Mouse (Mus musculus): ENCODE data around the gene Aldh2. TPM values are rescaled to one million over a fixed set of nuclear protein-coding genes. Genes with fewer than 3 reads are reported as not detected.

Aldh2 gene
- total and polyA plus RNA-seq, 2 experiments from 2014 or later = 104 to 139 TPM

GRCm38 (mm10) chr5:121591417-121592063 is 2.1 kb downstream of the Aldh2 start:
- H3K27ac ChIP-seq (ENCODE audit: low read depth, low read length) = no peak overlapping the region
- DNase-seq (ENCODE audit: low spot score) = no peak
- WGBS = 67% methylated on average over 11 of the region's 11 CpGs
- ATAC-seq (ENCODE audit: low FRiP score) = no peak
- H3K4me2 ChIP-seq (ENCODE audit: low read depth, low read length, poor library complexity, severe bottlenecking) = peak overlapping the region; percentile 9; the same call in 1 of the 2 replicates
- H3K9me3 ChIP-seq (ENCODE audit: low read length) = no peaks in the 10 kb centered on the region
- no peaks in the 10 kb centered on the region for H3K27me3 ChIP-seq (ENCODE audit: insufficient read depth, low read length)
- no peak for TF ChIP-seq CTCF (IDR thresholded peaks at IDR 0.05)
- 0 out of 2 replicates have a peak, but pooled peaks cover 3% of the 10 kb centered on the region for H3K4me1 ChIP-seq (ENCODE audit: insufficient read depth, low read length)
- no peak overlapping the region for H3K9ac ChIP-seq (replicated peaks; ENCODE audit: low read length, poor library complexity, severe bottlenecking)
- H3K4me3 ChIP-seq (ENCODE audit: low read depth, low read length) = no peak overlapping the region
- no peaks in the 10 kb centered on the region for H3K36me3 ChIP-seq (ENCODE audit: insufficient read depth, low read length)

- no peak for DNase-seq (ENCODE audit: low spot score)
- Histone ChIP-seq H3K27ac (ENCODE audit: low read depth, low read length) (no peak overlapping the region), H3K36me3 (ENCODE audit: insufficient read depth, low read length) (no peaks in the 10 kb centered on the region), H3K9ac (replicated peaks; ENCODE audit: low read length, poor library complexity, severe bottlenecking) (no peak overlapping the region), H3K27me3 (ENCODE audit: insufficient read depth, low read length) (no peaks in the 10 kb centered on the region), H3K4me1 (ENCODE audit: insufficient read depth, low read length) (0 out of 2 replicates have a peak, but pooled peaks cover 3% of the 10 kb centered on the region), H3K4me3 (ENCODE audit: low read depth, low read length) (no peak overlapping the region), H3K4me2 (ENCODE audit: low read depth, low read length, poor library complexity, severe bottlenecking) (no peak overlapping the region), H3K9me3 (ENCODE audit: low read length) (no peaks in the 10 kb centered on the region)
- TF ChIP-seq CTCF (IDR thresholded peaks at IDR 0.05) = no peak
- ATAC-seq (ENCODE audit: low FRiP score) = no peak
- WGBS = 92% methylated on average over 6 of the region's 6 CpGs
These were observed 3.7 kb downstream of the Aldh2 start for GRCm38 (mm10) chr5:121589928-121590327.

GRCm38 (mm10) chr5:121586400-121587039 is 7.1 kb downstream of the Aldh2 start:
- H3K27me3 ChIP-seq (ENCODE audit: insufficient read depth, low read length) = no peaks in the 10 kb centered on the region
- ATAC-seq (ENCODE audit: low FRiP score) (no peak), DNase-seq (ENCODE audit: low spot score) (no peak)
- no peak overlapping the region for H3K9ac ChIP-seq (replicated peaks; ENCODE audit: low read length, poor library complexity, severe bottlenecking)
- H3K4me3 ChIP-seq (ENCODE audit: low read depth, low read length) = no peak overlapping the region
- WGBS = 77% methylated on average over 6 of the region's 6 CpGs
- no peaks in the 10 kb centered on the region for H3K36me3 ChIP-seq (ENCODE audit: insufficient read depth, low read length)
- TF ChIP-seq CTCF (IDR thresholded peaks at IDR 0.05) = no peak
- H3K4me1 ChIP-seq (ENCODE audit: insufficient read depth, low read length) = no peaks in the 10 kb centered on the region
- H3K4me2 ChIP-seq (ENCODE audit: low read depth, low read length, poor library complexity, severe bottlenecking) = no peak overlapping the region
- H3K9me3 ChIP-seq (ENCODE audit: low read length) = no peaks in the 10 kb centered on the region
- no peak overlapping the region for H3K27ac ChIP-seq (ENCODE audit: low read depth, low read length)

- Histone ChIP-seq H3K9ac (replicated peaks; ENCODE audit: low read length, poor library complexity, severe bottlenecking) (no peak overlapping the region), H3K4me3 (ENCODE audit: low read depth, low read length) (no peak overlapping the region), H3K4me2 (ENCODE audit: low read depth, low read length, poor library complexity, severe bottlenecking) (no peak overlapping the region), H3K36me3 (ENCODE audit: insufficient read depth, low read length) (no peaks in the 10 kb centered on the region), H3K27me3 (ENCODE audit: insufficient read depth, low read length) (no peaks in the 10 kb centered on the region), H3K27ac (ENCODE audit: low read depth, low read length) (no peak overlapping the region), H3K9me3 (ENCODE audit: low read length) (no peaks in the 10 kb centered on the region), H3K4me1 (ENCODE audit: insufficient read depth, low read length) (no peaks in the 10 kb centered on the region)
- DNase-seq (ENCODE audit: low spot score) = no peak
- WGBS = 78% methylated on average over 5 of the region's 5 CpGs
- no peak for TF ChIP-seq CTCF (IDR thresholded peaks at IDR 0.05)
- ATAC-seq (ENCODE audit: low FRiP score) = no peak
These were observed 7.9 kb downstream of the Aldh2 start for GRCm38 (mm10) chr5:121585699-121586098.

GRCm38 (mm10) chr5:121585005-121585404 is 8.6 kb downstream of the Aldh2 start:
- no peak overlapping the region for H3K4me2 ChIP-seq (ENCODE audit: low read depth, low read length, poor library complexity, severe bottlenecking)
- no peaks in the 10 kb centered on the region for H3K27me3 ChIP-seq (ENCODE audit: insufficient read depth, low read length)
- no peak for TF ChIP-seq CTCF (IDR thresholded peaks at IDR 0.05)
- H3K4me3 ChIP-seq (ENCODE audit: low read depth, low read length) = no peak overlapping the region
- DNase-seq (ENCODE audit: low spot score) (no peak), ATAC-seq (ENCODE audit: low FRiP score) (no peak)
- WGBS = 96% methylated on average over 10 of the region's 10 CpGs
- H3K9ac ChIP-seq (replicated peaks; ENCODE audit: low read length, poor library complexity, severe bottlenecking) = no peak overlapping the region
- H3K27ac ChIP-seq (ENCODE audit: low read depth, low read length) = no peak overlapping the region
- no peaks in the 10 kb centered on the region for H3K9me3 ChIP-seq (ENCODE audit: low read length)
- no peaks in the 10 kb centered on the region for H3K4me1 ChIP-seq (ENCODE audit: insufficient read depth, low read length)
- no peaks in the 10 kb centered on the region for H3K36me3 ChIP-seq (ENCODE audit: insufficient read depth, low read length)

GRCm38 (mm10) chr5:121583765-121584501 is 9.7 kb downstream of the Aldh2 start:
- TF ChIP-seq CTCF (IDR thresholded peaks at IDR 0.05) = peak; percentile 72
- no peaks in the 10 kb centered on the region for H3K9me3 ChIP-seq (ENCODE audit: low read length)
- H3K4me2 ChIP-seq (ENCODE audit: low read depth, low read length, poor library complexity, severe bottlenecking) = no peak overlapping the region
- peaks cover 10% of the 10 kb centered on the region for H3K36me3 ChIP-seq (ENCODE audit: insufficient read depth, low read length)
- H3K27ac ChIP-seq (ENCODE audit: low read depth, low read length) = no peak overlapping the region
- ATAC-seq (ENCODE audit: low FRiP score) (no peak), DNase-seq (ENCODE audit: low spot score) (peak; percentile 79)
- no peaks in the 10 kb centered on the region for H3K4me1 ChIP-seq (ENCODE audit: insufficient read depth, low read length)
- no peak overlapping the region for H3K4me3 ChIP-seq (ENCODE audit: low read depth, low read length)
- WGBS = 56% methylated on average over 12 of the region's 12 CpGs
- no peak overlapping the region for H3K9ac ChIP-seq (replicated peaks; ENCODE audit: low read length, poor library complexity, severe bottlenecking)
- no peaks in the 10 kb centered on the region for H3K27me3 ChIP-seq (ENCODE audit: insufficient read depth, low read length)

Data from midbrain, postnatal 0 days (tissue).